Mouse (Mus musculus) olfactory bulb, adult 2 months (tissue): ENCODE data around the gene Ednra. TPM values are rescaled to one million over a fixed set of nuclear protein-coding genes. Genes with fewer than 3 reads are reported as not detected.

ENCODE experiments used
- H3K27ac ChIP-seq: fragments of 200-500 bp; 2 replicates; pipeline ENCODE4 v1.5.1; 2012; ENCODE audit warnings: low read depth, low read length; ENCODE audit not compliant: insufficient read depth
- H3K4me1 ChIP-seq: fragments of 200-500 bp; 2 replicates; pipeline ENCODE4 v1.6.1; 2012; ENCODE audit warnings: low read length; ENCODE audit not compliant: control insufficient read depth, insufficient read depth
- H3K4me3 ChIP-seq: fragments of 200-500 bp; 2 replicates; pipeline ENCODE4 v1.5.1; 2012; ENCODE audit warnings: mild to moderate bottlenecking, low read depth, low read length, moderate library complexity; ENCODE audit not compliant: insufficient read depth
- CTCF ChIP-seq: fragments of 200-500 bp; IDR thresholded peaks from 2 replicates; pipeline ENCODE4 v1.5.1; 2012; ENCODE audit warnings: low read depth, mild to moderate bottlenecking, low read length, moderate library complexity; ENCODE audit not compliant: insufficient read depth
- POLR2A ChIP-seq: fragments of 200-500 bp; IDR thresholded peaks from 2 replicates; pipeline ENCODE4 v1.6.1; 2012; ENCODE audit warnings: mild to moderate bottlenecking, low read depth, low read length, moderate library complexity; ENCODE audit not compliant: insufficient read depth
- WGBS: fragments of 180-500 bp; shearing (Covaris S2); methylation state at CpG from one replicate; pipeline ENCODE4 v1.1.7; 2018; 5-methylcytosine and 5-hydroxymethylcytosine counted together
- polyA plus RNA-seq: library from polyadenylated mRNA; stranded (reverse); fragments of >200 nt; gene quantifications from 2 replicates; pipeline ENCODE4 v1.2.4, GENCODE M21; 2012; ENCODE audit warnings: low replicate concordance; ENCODE audit not compliant: missing spikeins, insufficient read depth, insufficient read length

The Ednra gene
- polyA plus RNA-seq, 1 experiment = not detected

GRCm38 (mm10) chr8:77725406-77725805 is 1.1 kb upstream of the Ednra start:
- WGBS = 90% methylated on average over 5 of the region's 5 CpGs
- Histone ChIP-seq H3K27ac (no peak overlapping the region), H3K4me3 (no peak overlapping the region), H3K4me1 (peaks cover 7% of the 10 kb centered on the region)
- TF ChIP-seq POLR2A = no peak
- no peak for TF ChIP-seq CTCF

DNA sequence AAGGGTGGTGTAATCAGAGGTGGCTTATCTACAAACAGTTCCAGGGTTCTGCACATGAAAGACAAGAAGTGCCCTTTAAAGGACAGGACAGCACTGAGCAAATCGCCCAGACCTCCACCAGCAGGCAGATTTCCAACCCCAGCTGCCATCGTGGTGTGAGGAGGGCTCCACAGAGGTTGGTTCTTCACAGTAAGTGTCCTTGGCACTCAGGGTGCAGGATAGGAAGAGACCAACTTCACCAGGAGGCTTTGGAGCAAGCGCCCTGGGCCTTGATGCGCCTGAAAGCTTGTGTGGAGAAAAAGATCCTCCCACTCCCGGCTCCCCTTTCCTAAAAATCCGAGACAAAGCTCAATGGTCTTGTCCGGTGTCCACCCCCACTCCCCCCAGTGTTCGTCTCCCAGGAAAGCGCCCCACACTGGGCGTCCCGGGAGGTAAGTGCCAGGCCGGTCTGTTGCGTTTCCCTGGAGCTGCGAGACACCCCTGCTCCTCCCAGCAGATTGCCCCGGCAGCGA is 674 bp downstream of the Ednra start:
- 8% methylated on average over 16 of the region's 16 CpGs for WGBS
- TF ChIP-seq CTCF (no peak), POLR2A (no peak)
- Histone ChIP-seq H3K4me1 (peaks cover 7% of the 10 kb centered on the region), H3K4me3 (peak overlapping the region; percentile 40), H3K27ac (no peak overlapping the region)

DNA sequence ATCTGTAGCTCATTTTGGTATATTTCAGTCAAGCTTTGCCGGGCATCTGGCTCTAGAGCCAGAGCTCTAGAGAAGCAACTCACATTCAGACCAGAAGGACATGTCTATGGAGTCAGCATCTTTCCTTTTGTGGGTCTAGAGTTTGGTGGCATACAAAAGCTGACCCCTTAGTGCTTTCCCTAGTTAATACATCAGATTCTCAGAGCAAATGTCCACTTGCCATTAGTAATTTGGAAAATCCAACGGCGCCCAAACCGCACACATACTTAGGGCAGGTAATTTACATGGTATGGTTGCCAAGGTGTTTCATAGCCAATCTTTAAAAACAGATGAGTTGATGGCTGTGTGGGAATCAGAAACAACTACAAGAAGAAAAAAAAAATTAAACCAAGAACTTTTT is 1.2 kb downstream of the Ednra start:
- no peak overlapping the region for H3K27ac ChIP-seq
- no peak overlapping the region for H3K4me3 ChIP-seq
- 99% methylated on average over 4 of the region's 4 CpGs for WGBS
- TF ChIP-seq POLR2A (no peak), CTCF (no peak)
- peaks cover 7% of the 10 kb centered on the region for H3K4me1 ChIP-seq

DNA sequence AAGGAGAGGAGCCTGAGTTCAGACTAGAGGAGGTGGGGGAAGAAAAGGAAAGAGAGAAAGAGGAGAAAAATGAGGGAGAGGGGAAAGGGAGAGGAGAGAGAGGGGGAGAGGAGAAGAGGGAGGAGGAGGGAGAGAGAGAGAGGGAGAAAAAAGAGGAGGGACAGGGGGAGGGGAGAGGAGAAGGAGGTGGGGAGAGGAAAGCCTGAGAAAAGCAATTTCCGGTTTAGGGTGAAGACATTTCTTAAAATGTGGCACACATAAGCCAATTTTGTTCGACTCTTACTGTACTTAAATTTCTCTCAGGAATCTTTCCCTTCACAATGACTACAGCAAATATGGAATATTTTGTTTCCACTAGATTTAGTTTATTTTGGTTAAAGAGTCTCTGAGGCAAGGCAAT is 5.3 kb downstream of the Ednra start:
- Histone ChIP-seq H3K4me1 (peaks cover 5% of the 10 kb centered on the region), H3K4me3 (no peak overlapping the region), H3K27ac (no peak overlapping the region)
- 90% methylated on average over 2 of the region's 2 CpGs for WGBS
- TF ChIP-seq CTCF (no peak), POLR2A (no peak)

- Histone ChIP-seq H3K27ac (no peak overlapping the region), H3K4me3 (no peak overlapping the region), H3K4me1 (no peaks in the 10 kb centered on the region)
- WGBS = 76% methylated on average over 2 of the region's 2 CpGs
- TF ChIP-seq CTCF = no peak
- TF ChIP-seq POLR2A = no peak
Measured at GRCm38 (mm10) chr8:77717036-77717435, 7.2 kb downstream of the Ednra start.

DNA sequence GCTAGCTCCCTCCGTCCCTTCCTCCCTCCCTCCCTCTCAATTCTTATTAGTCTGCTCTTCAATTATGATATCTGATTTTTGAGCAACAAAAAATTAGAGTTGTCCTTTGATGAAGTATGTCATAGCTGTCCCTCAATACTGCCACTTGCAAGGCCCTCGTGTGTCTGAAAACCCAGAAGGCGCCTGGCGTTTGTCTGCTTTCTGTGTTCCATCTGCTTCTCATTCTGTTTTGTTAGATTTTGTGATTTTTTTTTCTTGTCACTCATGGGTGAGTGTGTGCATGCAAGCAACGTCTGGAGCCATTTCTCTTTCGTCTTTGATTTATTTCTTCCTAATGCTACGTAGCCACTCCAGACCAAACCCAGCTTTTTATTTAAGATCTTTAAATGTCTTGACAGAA is 9.8 kb downstream of the Ednra start:
- 89% methylated on average over 7 of the region's 7 CpGs for WGBS
- Histone ChIP-seq H3K4me1 (no peaks in the 10 kb centered on the region), H3K27ac (no peak overlapping the region), H3K4me3 (no peak overlapping the region)
- no peak for TF ChIP-seq POLR2A
- no peak for TF ChIP-seq CTCF

DNA sequence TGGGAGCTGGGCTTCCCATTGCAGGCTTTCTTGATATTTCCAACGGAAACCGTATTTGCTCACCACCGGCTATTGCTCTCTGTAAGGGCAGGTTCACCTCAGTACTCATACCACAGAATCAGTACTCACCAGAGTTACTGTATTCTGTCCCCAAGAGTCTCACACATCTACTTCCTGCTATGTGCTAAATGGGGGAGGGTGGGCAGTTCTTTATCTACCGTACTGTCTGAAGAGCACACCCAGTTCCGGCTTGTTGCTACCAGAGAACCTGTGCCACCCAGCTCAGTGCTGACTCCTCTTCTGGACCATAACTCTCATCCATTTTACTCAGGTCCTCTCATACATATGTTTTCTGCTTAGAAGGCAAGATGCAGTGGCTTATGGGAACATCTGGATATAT is 10.6 kb downstream of the Ednra start:
- TF ChIP-seq CTCF (no peak), POLR2A (no peak)
- 90% methylated on average over 5 of the region's 5 CpGs for WGBS
- no peaks in the 10 kb centered on the region for H3K4me1 ChIP-seq
- no peak overlapping the region for H3K27ac ChIP-seq
- H3K4me3 ChIP-seq = no peak overlapping the region

- no peak for TF ChIP-seq POLR2A
- no peak for TF ChIP-seq CTCF
- Histone ChIP-seq H3K4me1 (no peaks in the 10 kb centered on the region), H3K4me3 (no peak overlapping the region), H3K27ac (no peak overlapping the region)
- WGBS = 91% methylated on average over 4 of the region's 4 CpGs
Measured at GRCm38 (mm10) chr8:77704768-77705167, 19.5 kb downstream of the Ednra start.

DNA sequence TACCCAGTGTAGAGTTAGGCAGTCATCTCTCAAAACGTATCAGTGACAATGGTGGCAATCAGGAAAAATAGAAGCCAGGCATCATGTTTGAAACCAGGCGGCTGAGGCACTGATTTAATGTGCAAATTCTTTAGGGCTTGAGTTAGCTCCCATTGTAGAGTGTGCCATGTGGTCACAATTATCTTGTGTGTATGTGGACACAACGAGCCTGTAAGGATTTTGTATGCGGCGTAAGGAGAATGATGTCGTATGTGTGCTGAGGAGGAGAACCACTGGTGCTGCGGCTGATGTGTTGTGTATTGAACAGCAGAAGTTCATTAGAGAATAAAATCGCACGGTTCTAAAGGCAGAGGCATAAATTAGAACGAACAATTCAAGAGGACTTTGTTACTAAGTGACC is 26.2 kb downstream of the Ednra start:
- no peaks in the 10 kb centered on the region for H3K4me1 ChIP-seq
- H3K4me3 ChIP-seq = no peak overlapping the region
- no peak overlapping the region for H3K27ac ChIP-seq
- 63% methylated on average over 10 of the region's 10 CpGs for WGBS
- no peak for TF ChIP-seq POLR2A
- TF ChIP-seq CTCF = no peak

GRCm38 (mm10) chr8:77696182-77696581 is 28.1 kb downstream of the Ednra start:
- 94% methylated on average over 4 of the region's 4 CpGs for WGBS
- Histone ChIP-seq H3K4me1 (no peaks in the 10 kb centered on the region), H3K27ac (no peak overlapping the region), H3K4me3 (no peak overlapping the region)
- TF ChIP-seq POLR2A (no peak), CTCF (no peak)
